Mouse (Mus musculus): ENCODE measurements around the gene Leprot.
A peak's percentile ranks its signal among the peaks of the same experiment; 100 is the strongest.

Gene Leprot

GRCm38 (mm10) chr4:101647196-101647905 is at the start of gene Leprot:
Gene Leprot (plus strand): TSS chr4:101647718.
- peak; percentile 100 for DNase-seq (ENCODE audit: low spot score)

- DNase-seq (ENCODE audit: low spot score) = no peak
Measured at GRCm38 (mm10) chr4:101601758-101602157, 45.8 kb upstream of the Leprot start.

GRCm38 (mm10) chr4:101603635-101604034 is 43.9 kb upstream of the Leprot start:
- DNase-seq (ENCODE audit: low spot score) = no peak

- no peak for DNase-seq (ENCODE audit: low spot score)
Measured at GRCm38 (mm10) chr4:101616520-101616919, 31.0 kb upstream of the Leprot start.

- no peak for DNase-seq (ENCODE audit: low spot score)
Measured at GRCm38 (mm10) chr4:101617742-101618141, 29.8 kb upstream of the Leprot start.

- no peak for DNase-seq (ENCODE audit: low spot score)
Measured at GRCm38 (mm10) chr4:101620206-101620605, 27.3 kb upstream of the Leprot start.

- DNase-seq (ENCODE audit: low spot score) = no peak
Measured at GRCm38 (mm10) chr4:101621241-101621640, 26.3 kb upstream of the Leprot start.

GRCm38 (mm10) chr4:101625278-101625677 is 22.2 kb upstream of the Leprot start:
- DNase-seq (ENCODE audit: low spot score) = no peak

GRCm38 (mm10) chr4:101635596-101635995 is 11.9 kb upstream of the Leprot start:
- DNase-seq (ENCODE audit: low spot score) = no peak

GRCm38 (mm10) chr4:101637472-101637871 is 10.0 kb upstream of the Leprot start:
- DNase-seq (ENCODE audit: low spot score) = no peak

GRCm38 (mm10) chr4:101640631-101641030 is 6.9 kb upstream of the Leprot start:
- no peak for DNase-seq (ENCODE audit: low spot score)

GRCm38 (mm10) chr4:101642708-101643107 is 4.8 kb upstream of the Leprot start:
- DNase-seq (ENCODE audit: low spot score) = no peak

- DNase-seq (ENCODE audit: low spot score) = no peak
Measured at GRCm38 (mm10) chr4:101643216-101643615, 4.3 kb upstream of the Leprot start.

GRCm38 (mm10) chr4:101646857-101647195 is 692 bp upstream of the Leprot start:
- no peak for DNase-seq (ENCODE audit: low spot score)

GRCm38 (mm10) chr4:101647976-101648642 is 591 bp downstream of the Leprot start:
- no peak for DNase-seq (ENCODE audit: low spot score)

GRCm38 (mm10) chr4:101648745-101649144 is 1.2 kb downstream of the Leprot start:
- no peak for DNase-seq (ENCODE audit: low spot score)

GRCm38 (mm10) chr4:101650961-101651360 is 3.4 kb downstream of the Leprot start:
- DNase-seq (ENCODE audit: low spot score) = no peak

GRCm38 (mm10) chr4:101654256-101654655 is 6.7 kb downstream of the Leprot start:
- no peak for DNase-seq (ENCODE audit: low spot score)

GRCm38 (mm10) chr4:101654788-101655414 is 7.4 kb downstream of the Leprot start:
- DNase-seq (ENCODE audit: low spot score) = no peak

GRCm38 (mm10) chr4:101655415-101655790 is 7.9 kb downstream of the Leprot start:
- DNase-seq (ENCODE audit: low spot score) = no peak

- DNase-seq (ENCODE audit: low spot score) = no peak
Measured at GRCm38 (mm10) chr4:101656056-101656455, 8.5 kb downstream of the Leprot start.

- DNase-seq (ENCODE audit: low spot score) = no peak
Measured at GRCm38 (mm10) chr4:101656956-101657570, 9.5 kb downstream of the Leprot start.
